ENCODE assay signal across 8 mouse cellular contexts in the genomic region with DNA sequence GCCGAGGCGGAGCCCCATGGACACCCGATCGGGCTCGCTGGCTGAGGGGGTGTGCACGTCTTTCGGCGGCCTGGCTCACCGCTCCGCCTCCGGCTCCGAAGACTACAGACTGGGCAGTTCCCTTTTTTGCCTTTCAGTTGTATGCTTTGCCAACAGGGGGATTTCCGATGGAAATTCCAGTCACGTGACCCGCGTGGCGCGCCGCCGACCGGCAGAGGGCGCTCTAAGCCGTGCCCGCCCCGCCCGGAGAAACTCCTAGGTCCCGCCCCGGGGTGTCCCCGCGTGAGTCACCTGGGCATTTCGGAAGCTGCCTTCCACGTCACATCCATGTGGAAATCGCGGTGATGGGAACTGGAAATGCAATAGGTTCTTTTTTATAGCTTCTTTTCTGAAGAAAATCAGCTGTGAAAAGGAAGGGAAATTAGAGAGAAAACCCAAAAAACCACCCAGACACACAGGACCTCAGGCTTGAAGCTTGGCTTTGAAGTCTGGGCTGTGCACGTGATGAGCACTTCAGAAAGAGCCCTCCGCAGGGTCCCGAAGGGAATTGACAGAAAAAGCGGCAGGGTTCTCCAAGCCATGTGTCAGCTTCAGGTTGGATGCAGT. TPM values are rescaled to one million over a fixed set of nuclear protein-coding genes. Genes with fewer than 3 reads are reported as not detected.
DNase-seq lines count a peak whose midpoint lies in the region; ATAC-seq lines count a peak whose summit lies in the region.

A gene (minus strand): TSS at position 401 of the 606 bp plus-strand sequence.

- peak; percentile 98 to 100 for DNase-seq in adrenal gland, adult (ENCODE audit: inconsistent age in 2 of 2, low spot score in 1 of 2)
- DNase-seq in embryo, embryonic 10.5 days (ENCODE audit: low spot score), result peak; percentile 95
- peak; percentile 95 for DNase-seq in gastrocnemius, postnatal 25 days
- peak; percentile 99 for DNase-seq in intestine, embryonic 14.5 days (ENCODE audit: low spot score)
- DNase-seq in left cerebral cortex, postnatal 14 days (ENCODE audit: low spot score in 2 of 2), result peak; percentile 96 to 97
- peak; percentile 93 for DNase-seq in mesoderm, embryonic 11.5 days (ENCODE audit: low read depth, low spot score)
- DNase-seq in right cerebral cortex, postnatal 36 days (ENCODE audit: low spot score in 2 of 2), result peak; percentile 90 to 91
- peak; percentile 94 for DNase-seq in yolk sac, embryonic 10.5 days (ENCODE audit: low spot score)

- H3K4me2 ChIP-seq in intestine, embryonic 14.5 days (ENCODE audit: low read length), result peak within 1 kb of the TSS; percentile 92

- ATAC-seq in intestine, embryonic 14.5 days (replicated peaks; ENCODE audit: low FRiP score, low TSS enrichment, low read depth), result peak; percentile 95

- H3K36me3 ChIP-seq in intestine, embryonic 14.5 days (ENCODE audit: control insufficient read depth, insufficient read depth, low read length), result no peaks in the 10 kb centered on the region

- peak within 1 kb of the TSS; percentile 54; the same call in 1 of the 2 replicates for H3K27ac ChIP-seq in intestine, embryonic 14.5 days (ENCODE audit: low read depth)

- intact Hi-C loops in left cerebral cortex, postnatal 14 days (cut with DNase I), result loop anchor here (1.0 kb wide), 1 partner anchor 171 kb away; no protein-coding TSS in a partner anchor

- H3K4me3 ChIP-seq in intestine, embryonic 14.5 days (ENCODE audit: low read depth, low read length), result peak within 1 kb of the TSS; percentile 74

- peak within 1 kb of the TSS; percentile 78 for H3K9ac ChIP-seq in intestine, embryonic 14.5 days (ENCODE audit: low read length)

- H3K27me3 ChIP-seq in intestine, embryonic 14.5 days (replicated peaks; ENCODE audit: control insufficient read depth, insufficient read depth, low read length), result no peaks in the 10 kb centered on the region

- WGBS in intestine, embryonic 14.5 days, result under 1% methylated on average over 38 of the region's 38 CpGs

- H3K9me3 ChIP-seq in intestine, embryonic 14.5 days (ENCODE audit: control insufficient read depth, low read length), result no peaks in the 10 kb centered on the region

- H3K4me1 ChIP-seq in intestine, embryonic 14.5 days (replicated peaks; ENCODE audit: control insufficient read depth, insufficient read depth, low read length), result no peaks in the 10 kb centered on the region

RNA-seq across cellular contexts. Expression of the gene that starts here (rescaled TPM):
- total RNA-seq in gastrocnemius, postnatal 25 days (2021), result 1 to 10 TPM; 2.2 to 2.7 TPM
- polyA plus RNA-seq in intestine, embryonic 14.5 days (2014; fragmentation: Nextera tagmentation; extraction: Ambion mirVana), result 2.8 TPM in 2 replicates
- total RNA-seq in left cerebral cortex, postnatal 14 days (2021), result 1 to 10 TPM; 3.4 to 4.1 TPM

Comparison
In these comparisons a context has a peak if more than half of its experiments do, and no peak if none do; other contexts are left out.
1. Peak in every context shown above with its lines: DNase-seq, ATAC-seq, H3K4me3 ChIP-seq and H3K27ac ChIP-seq.